Mouse (Mus musculus) hindbrain, embryonic 16.5 days (tissue): ENCODE measurements at regions not wholly inside any gene's neighbourhood (a gene's known extent, or its start where the extent isn't known, plus 50 kb on each side); places are given as distances from the start of the nearest gene placed in this dataset.
"Not testable (repeated sequence)": the region's sequence is repeated elsewhere in the genome, so short reads cannot be mapped to it uniquely, and the experiment has no call there.

ENCODE experiments used
- ATAC-seq: fragments of 200-750 bp; cut with Nextera tagmentation; 2 replicates; pipeline ENCODE4 v1.8.0; 2017; ENCODE audit warnings: moderate TSS enrichment, moderate library complexity
- H3K27ac ChIP-seq: fragments of 300-500 bp; sonication (generic); 2 replicates; pipeline ENCODE4 v1.5.1; 2014; ENCODE audit warnings: low read depth, mild to moderate bottlenecking, control low read depth, low read length, moderate library complexity
- H3K27me3 ChIP-seq: fragments of 300-500 bp; sonication (generic); replicated peaks from 2 replicates; pipeline ENCODE4 v1.6.1; 2014; ENCODE audit warnings: low read length; ENCODE audit not compliant: control insufficient read depth, insufficient read depth
- H3K36me3 ChIP-seq: fragments of 300-500 bp; sonication (generic); 2 replicates; pipeline ENCODE4 v1.6.1; 2014; ENCODE audit warnings: mild to moderate bottlenecking, low read length, moderate library complexity, mixed read lengths; ENCODE audit not compliant: control insufficient read depth, insufficient read depth
- H3K4me1 ChIP-seq: fragments of 300-500 bp; sonication (generic); 2 replicates; pipeline ENCODE4 v1.6.1; 2014; ENCODE audit warnings: low read depth, low read length; ENCODE audit not compliant: control insufficient read depth, insufficient read depth
- H3K4me2 ChIP-seq: fragments of 300-500 bp; sonication (generic); 2 replicates; pipeline ENCODE4 v1.6.1; 2014; ENCODE audit warnings: mild to moderate bottlenecking, low read length, control low read depth, moderate library complexity
- H3K4me3 ChIP-seq: fragments of 300-500 bp; sonication (generic); 2 replicates; pipeline ENCODE4 v1.5.1; 2014; ENCODE audit warnings: mild to moderate bottlenecking, low read length, control low read depth, moderate library complexity
- H3K9ac ChIP-seq: fragments of 300-500 bp; sonication (generic); 2 replicates; pipeline ENCODE4 v1.6.1; 2014; ENCODE audit warnings: low read depth, mild to moderate bottlenecking, control low read depth, low read length, moderate library complexity
- H3K9me3 ChIP-seq: fragments of 300-500 bp; sonication (generic); 2 replicates; pipeline ENCODE4 v1.6.1; 2014; ENCODE audit warnings: mild to moderate bottlenecking, low read length, moderate library complexity; ENCODE audit not compliant: control insufficient read depth
- WGBS: fragments of 180-500 bp; shearing (Covaris S2); extraction: QIAGEN DNeasy Blood & Tissue Kit; methylation state at CpG from one replicate; pipeline ENCODE4 v1.1.7; 2014; 5-methylcytosine and 5-hydroxymethylcytosine counted together

DNA sequence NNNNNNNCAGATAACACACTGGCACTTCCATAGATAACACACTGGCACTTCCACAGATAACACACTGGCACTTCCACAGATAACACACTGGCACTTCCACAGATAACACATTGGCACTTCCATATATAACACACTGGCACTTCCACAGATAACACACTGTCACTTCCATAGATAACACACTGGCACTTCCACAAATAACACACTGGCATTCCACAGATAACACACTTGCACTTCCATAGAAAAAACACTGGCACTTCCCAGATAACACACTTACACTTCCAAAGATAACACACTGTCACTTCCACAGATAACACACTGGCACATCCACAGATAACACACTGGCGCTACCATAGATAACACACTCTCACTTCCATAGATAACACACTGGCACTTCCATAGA is 105.7 kb upstream of the Afdn start:
- 73% methylated on average over 1 of the region's 1 CpGs for WGBS
- not testable (repeated sequence) for H3K27ac ChIP-seq, H3K27me3 ChIP-seq, H3K9ac ChIP-seq, ATAC-seq, H3K36me3 ChIP-seq, H3K4me2 ChIP-seq, H3K9me3 ChIP-seq, H3K4me3 ChIP-seq
- peaks cover 29% of the 10 kb centered on the region for H3K4me1 ChIP-seq

DNA sequence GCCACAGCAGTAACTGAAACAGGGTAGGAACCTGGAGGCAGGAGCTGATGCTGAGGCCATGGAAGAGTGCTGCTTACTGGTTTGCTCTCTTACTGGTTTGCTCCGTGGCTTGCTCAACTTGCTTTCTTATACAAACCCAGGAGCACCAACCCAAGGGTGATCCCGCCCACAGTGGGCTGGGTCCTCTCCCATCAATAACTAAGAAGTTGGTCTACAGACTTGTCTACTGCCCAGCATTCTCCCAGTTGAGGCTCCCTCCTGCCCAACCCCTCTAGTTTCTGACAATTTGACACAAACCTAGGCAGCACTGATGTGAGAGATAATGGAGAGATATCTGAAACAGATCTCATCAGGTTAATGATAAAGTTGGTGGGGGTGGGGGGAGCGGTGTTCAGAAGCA is 104.3 kb upstream of the Afdn start:
- no peaks in the 10 kb centered on the region for H3K27me3 ChIP-seq
- no peak overlapping the region for H3K4me3 ChIP-seq
- H3K36me3 ChIP-seq = no peaks in the 10 kb centered on the region
- H3K4me2 ChIP-seq = peak overlapping the region; percentile 42
- peak overlapping the region; percentile 20; the same call in 1 of the 2 replicates for H3K27ac ChIP-seq
- no peak overlapping the region for H3K9ac ChIP-seq
- H3K9me3 ChIP-seq = no peaks in the 10 kb centered on the region
- ATAC-seq = no peak
- WGBS = 19% methylated on average over 3 of the region's 3 CpGs
- peaks cover 29% of the 10 kb centered on the region for H3K4me1 ChIP-seq

DNA sequence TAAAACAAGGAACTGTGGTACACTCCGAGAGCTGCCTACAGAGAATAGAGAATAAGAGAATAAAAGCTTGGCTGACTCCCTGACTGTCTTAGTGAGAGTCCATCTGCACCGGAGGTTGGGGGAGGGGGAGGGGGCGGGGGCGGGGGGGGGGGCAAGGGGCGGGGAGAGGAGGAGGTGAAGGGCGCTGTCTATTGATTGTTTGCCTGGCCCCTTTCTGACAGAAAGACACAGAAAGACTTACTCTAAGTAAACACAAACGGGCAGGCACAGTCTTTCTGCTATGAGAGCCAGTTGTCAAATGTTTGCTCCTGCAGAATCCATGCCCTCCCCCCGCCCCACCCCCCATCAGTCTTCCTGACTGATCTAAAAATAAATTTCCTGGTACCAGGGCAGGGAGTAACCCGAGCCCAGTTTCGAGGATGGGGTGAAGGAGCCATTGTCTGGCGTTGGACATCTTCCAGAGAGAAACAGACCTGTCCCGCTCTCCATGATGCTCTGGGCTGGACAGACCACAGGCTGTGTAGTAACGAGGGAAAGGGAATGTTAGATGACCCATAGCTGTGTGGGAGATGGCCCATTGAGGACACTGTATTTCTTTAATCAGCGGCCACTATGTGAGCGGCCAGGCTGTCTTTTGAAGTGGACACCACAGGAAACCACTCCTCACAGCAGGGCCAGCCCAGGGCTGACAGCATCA is 103.7 kb upstream of the Afdn start:
- no peaks in the 10 kb centered on the region for H3K9me3 ChIP-seq
- peak; percentile 67 for ATAC-seq
- no peaks in the 10 kb centered on the region for H3K36me3 ChIP-seq
- peaks cover 29% of the 10 kb centered on the region for H3K4me1 ChIP-seq
- H3K27me3 ChIP-seq = no peaks in the 10 kb centered on the region
- peak overlapping the region; percentile 42 for H3K4me2 ChIP-seq
- H3K4me3 ChIP-seq = no peak overlapping the region
- peak overlapping the region; percentile 39 for H3K9ac ChIP-seq
- H3K27ac ChIP-seq = peak overlapping the region; percentile 69
- 5% methylated on average over 14 of the region's 15 CpGs for WGBS

DNA sequence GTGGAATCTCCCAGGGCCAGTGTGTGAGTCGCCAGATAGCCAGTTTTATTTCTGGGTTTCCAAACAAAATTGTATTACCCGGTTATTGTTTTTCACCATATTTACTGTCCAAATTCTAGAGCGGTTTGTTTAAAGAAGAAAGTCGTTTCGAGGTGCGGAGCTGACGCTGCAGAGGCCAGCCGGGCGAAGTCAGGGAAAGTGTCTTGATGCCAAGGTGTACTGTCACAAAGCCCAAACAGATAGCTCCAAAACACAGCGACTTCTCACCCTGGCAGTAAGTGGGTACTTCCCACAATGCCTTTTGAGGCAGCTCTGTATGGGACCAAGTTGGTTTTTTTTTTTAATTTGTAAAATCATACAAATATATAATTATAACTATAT is 103.2 kb upstream of the Afdn start:
- WGBS = 17% methylated on average over 10 of the region's 10 CpGs
- Histone ChIP-seq H3K4me2 (peak overlapping the region; percentile 42), H3K27me3 (no peaks in the 10 kb centered on the region), H3K4me1 (peaks cover 29% of the 10 kb centered on the region), H3K27ac (peak overlapping the region; percentile 69), H3K9ac (no peak overlapping the region), H3K4me3 (no peak overlapping the region), H3K9me3 (no peaks in the 10 kb centered on the region), H3K36me3 (no peaks in the 10 kb centered on the region)
- ATAC-seq = no peak

DNA sequence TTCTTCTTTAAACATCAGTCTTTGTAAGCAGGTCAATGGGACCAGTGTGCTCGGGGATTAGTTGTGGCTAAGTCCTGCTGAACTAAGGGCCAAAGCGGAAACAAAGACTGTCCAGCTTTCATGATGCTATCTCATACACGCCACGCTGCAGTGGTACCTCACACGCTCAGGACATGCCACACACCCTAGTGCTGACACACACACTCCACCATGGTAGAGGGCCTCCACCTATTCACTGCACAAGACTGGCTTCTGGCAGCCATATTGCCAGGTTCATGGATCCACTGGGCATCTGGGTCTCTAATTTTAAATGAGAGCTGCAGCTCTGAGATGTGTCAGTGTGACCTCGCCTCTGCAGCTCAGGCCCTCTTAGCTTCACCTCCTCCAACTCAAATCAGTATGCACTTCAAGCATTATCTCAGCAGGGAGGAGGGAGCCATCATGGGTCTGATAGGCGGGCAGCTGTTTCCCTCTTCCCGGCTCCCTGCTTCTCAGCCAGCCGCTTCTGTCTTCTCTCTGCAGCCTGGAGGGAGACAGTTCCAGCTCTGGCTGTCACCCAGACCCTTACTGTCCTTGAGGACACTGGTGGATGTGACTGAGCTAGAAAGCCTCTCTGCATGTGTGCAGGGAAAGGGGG is 102.6 kb upstream of the Afdn start:
- Histone ChIP-seq H3K9ac (peak overlapping the region; percentile 21; the same call in 1 of the 2 replicates), H3K4me1 (peaks cover 29% of the 10 kb centered on the region), H3K4me3 (no peak overlapping the region), H3K4me2 (no peak overlapping the region), H3K36me3 (no peaks in the 10 kb centered on the region), H3K27ac (peak overlapping the region; percentile 80), H3K27me3 (no peaks in the 10 kb centered on the region), H3K9me3 (no peaks in the 10 kb centered on the region)
- peak; percentile 83 for ATAC-seq
- whole genome bisulfite sequencing = 31% methylated on average over 9 of the region's 9 CpGs

DNA sequence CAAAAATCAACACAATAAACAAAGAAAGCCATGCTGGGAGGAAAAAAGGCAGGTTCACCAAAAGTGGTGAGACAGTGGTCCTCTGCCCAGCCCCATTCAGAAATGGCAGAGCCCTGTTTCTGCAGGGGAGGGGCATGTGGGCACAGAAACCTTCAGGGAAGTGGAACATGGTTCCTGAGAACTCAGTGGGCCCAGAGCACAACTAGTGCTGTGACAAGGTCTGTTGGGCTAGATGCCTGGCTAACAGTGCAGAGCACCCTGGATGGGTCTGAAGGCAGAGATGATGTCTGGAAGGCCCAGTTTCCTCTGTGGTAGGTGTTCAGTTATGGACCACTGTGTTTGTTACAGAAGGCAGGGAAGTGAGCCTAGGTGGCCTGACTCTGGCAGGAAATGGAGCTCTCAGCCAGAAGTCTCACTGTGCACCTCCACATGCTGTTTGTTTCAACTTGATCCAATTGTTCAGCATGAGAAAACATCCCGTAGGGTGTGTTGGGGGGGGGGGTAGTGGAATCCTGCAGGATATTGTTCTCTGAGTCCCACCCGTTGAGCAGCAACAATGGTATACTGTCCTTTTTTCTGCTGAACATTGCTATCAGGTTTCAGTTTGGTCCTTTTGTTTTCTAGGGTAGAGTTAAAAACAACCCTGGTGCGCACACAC is 101.9 kb upstream of the Afdn start:
- ATAC-seq = peak; percentile 60
- Histone ChIP-seq H3K4me1 (peaks cover 29% of the 10 kb centered on the region), H3K9me3 (no peaks in the 10 kb centered on the region), H3K36me3 (no peaks in the 10 kb centered on the region), H3K27ac (peak overlapping the region; percentile 80), H3K27me3 (no peaks in the 10 kb centered on the region), H3K4me2 (no peak overlapping the region; the same call in 1 of the 2 replicates), H3K9ac (no peak overlapping the region), H3K4me3 (no peak overlapping the region)
- WGBS = 28% methylated on average over 3 of the region's 3 CpGs

DNA sequence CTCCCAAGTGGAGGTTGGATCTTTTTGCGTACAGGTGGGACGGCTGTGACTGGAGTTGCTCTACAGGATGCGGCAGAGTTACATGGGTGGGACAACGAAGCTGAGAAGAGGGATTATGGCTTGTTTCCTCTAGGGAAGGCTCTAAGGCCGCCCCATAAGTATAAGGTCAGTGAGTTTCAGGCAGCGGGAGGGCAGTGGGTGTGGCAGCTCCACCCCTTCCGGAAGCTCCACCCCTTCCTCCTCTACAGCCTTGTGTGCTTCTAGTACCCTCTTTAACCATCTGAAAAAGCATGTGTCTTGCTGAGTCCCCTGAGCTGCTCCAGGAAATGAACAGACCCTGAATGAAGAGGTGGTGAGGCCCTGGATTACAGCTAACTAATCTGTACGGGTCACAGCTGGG is 101.2 kb upstream of the Afdn start:
- H3K27ac ChIP-seq = peak overlapping the region; percentile 80
- H3K4me2 ChIP-seq = peak overlapping the region; percentile 4; the same call in 1 of the 2 replicates
- no peak overlapping the region for H3K4me3 ChIP-seq
- no peak for ATAC-seq
- H3K4me1 ChIP-seq = peaks cover 29% of the 10 kb centered on the region
- no peak overlapping the region for H3K9ac ChIP-seq
- no peaks in the 10 kb centered on the region for H3K9me3 ChIP-seq
- H3K27me3 ChIP-seq = no peaks in the 10 kb centered on the region
- no peaks in the 10 kb centered on the region for H3K36me3 ChIP-seq
- 11% methylated on average over 8 of the region's 8 CpGs for WGBS

DNA sequence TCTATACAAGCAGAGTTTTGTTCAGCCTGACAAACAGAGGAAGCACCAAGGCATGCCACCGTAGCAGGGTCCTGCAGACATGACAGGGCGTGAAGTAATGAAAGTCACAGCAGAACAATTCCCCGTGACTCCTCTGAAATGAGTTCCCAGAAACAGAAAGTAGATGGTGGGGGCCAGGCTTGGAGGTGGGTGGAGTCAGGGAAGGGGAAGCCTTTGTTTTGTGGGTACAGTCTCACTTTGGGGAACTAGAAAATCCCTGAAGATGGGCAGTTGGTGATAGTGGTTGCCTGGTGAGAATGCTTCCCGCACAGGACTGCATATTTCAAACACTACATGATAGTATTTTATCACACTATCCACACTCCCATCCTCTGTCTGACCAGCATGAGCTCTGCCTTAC is 100.4 kb upstream of the Afdn start:
- no peak for ATAC-seq
- Histone ChIP-seq H3K27ac (peak overlapping the region; percentile 6; the same call in 1 of the 2 replicates), H3K4me2 (no peak overlapping the region), H3K9ac (no peak overlapping the region), H3K36me3 (no peaks in the 10 kb centered on the region), H3K9me3 (no peaks in the 10 kb centered on the region), H3K4me3 (no peak overlapping the region), H3K27me3 (no peaks in the 10 kb centered on the region), H3K4me1 (peaks cover 29% of the 10 kb centered on the region)
- WGBS = 54% methylated on average over 4 of the region's 4 CpGs

DNA sequence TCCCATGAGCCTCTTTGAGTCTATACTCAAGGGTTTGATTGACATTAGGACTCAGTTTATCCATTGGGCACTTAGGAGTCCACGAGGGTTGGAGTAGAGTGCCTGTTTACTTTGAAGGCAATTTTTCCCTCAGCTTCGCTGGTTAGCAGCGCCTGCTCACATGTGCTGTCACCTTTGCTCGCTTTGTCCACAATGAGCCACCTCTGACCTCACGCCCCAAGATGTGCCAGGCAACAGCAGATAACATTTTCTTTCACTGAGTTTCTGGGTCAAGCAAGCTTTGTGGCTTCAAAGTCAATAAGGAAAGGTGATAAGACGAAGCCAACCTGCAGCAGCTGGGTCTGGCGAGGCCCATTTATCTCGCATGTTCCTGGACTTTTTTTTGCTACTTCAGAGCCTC is 99.3 kb upstream of the Afdn start:
- WGBS = 90% methylated on average over 8 of the region's 8 CpGs
- ATAC-seq = no peak
- Histone ChIP-seq H3K4me3 (no peak overlapping the region), H3K9me3 (no peaks in the 10 kb centered on the region), H3K4me1 (peaks cover 29% of the 10 kb centered on the region), H3K27ac (no peak overlapping the region), H3K27me3 (no peaks in the 10 kb centered on the region), H3K4me2 (no peak overlapping the region), H3K9ac (no peak overlapping the region), H3K36me3 (no peaks in the 10 kb centered on the region)
